Mouse (Mus musculus) T-cell, adult 66 days (primary cell): ENCODE results near the gene Eif4ebp2. TPM values are rescaled to one million over a fixed set of nuclear protein-coding genes. Genes with fewer than 3 reads are reported as not detected.

Experiments used
- total RNA-seq, 2 experiments: library from RNA; stranded (reverse); gene quantifications; 3 replicates in 1 of 2; 4 replicates in 1 of 2; pipeline ENCODE4 v1.2.4; 2023

Eif4ebp2 gene
- 100 to 1,000 TPM; 202 to 206 TPM for total RNA-seq

GRCm38 (mm10) chr10:61452645-61453044 is at the start of gene Eif4ebp2:
Gene Eif4ebp2 (minus strand): TSS chr10:61452661.

GRCm38 (mm10) chr10:61475594-61476439 is 23.4 kb upstream of the Eif4ebp2 start, which contains the start of gene Lrrc20:
Gene Lrrc20 (plus strand): TSS chr10:61475801.

GRCm38 (mm10) chr10:61417672-61418071 is 34.8 kb downstream of the Eif4ebp2 start, which contains the start of gene Nodal:
Gene Nodal (plus strand): TSS chr10:61417972.

GRCm38 (mm10) chr10:61383021-61383714 is 69.3 kb downstream of the Eif4ebp2 start, which contains the start of gene Pald1:
Gene Pald1 (minus strand): TSS chr10:61383530.

Other genes starting within 250 kb of the Eif4ebp2 start
- 1 to 10 TPM; 2.5 to 2.8 TPM for gene Adamts14, start 179.2 kb downstream of the Eif4ebp2 start, total RNA-seq
- 10 to 100 TPM; 41.6 to 48.4 TPM for gene Prf1, start 154.8 kb downstream of the Eif4ebp2 start, total RNA-seq
- gene Pald1, start 69.1 kb downstream of the Eif4ebp2 start, total RNA-seq, result under 1 TPM; 0.20 to 0.53 TPM
- not detected for gene Nodal, start 34.7 kb downstream of the Eif4ebp2 start, total RNA-seq
- gene Lrrc20, start 23.1 kb upstream of the Eif4ebp2 start, total RNA-seq, result 1 to 10 TPM; 8.4 to 9.2 TPM
- not detected for gene Npffr1, start 142.8 kb upstream of the Eif4ebp2 start, total RNA-seq
- gene Ppa1, start 195.9 kb upstream of the Eif4ebp2 start, total RNA-seq, result 10 to 100 TPM; 29.6 to 35.3 TPM
- 100 to 1,000 TPM; 176 to 182 TPM for gene Sar1a, start 227.6 kb upstream of the Eif4ebp2 start, total RNA-seq
- gene Tysnd1, start 242.9 kb upstream of the Eif4ebp2 start, total RNA-seq, result 10 to 100 TPM; 30.1 to 30.8 TPM